Mouse (Mus musculus): ENCODE results near the gene Tsen34. TPM values are rescaled to one million over a fixed set of nuclear protein-coding genes. Genes with fewer than 3 reads are reported as not detected.
A peak's percentile ranks its signal among the peaks of the same experiment; 100 is the strongest.

Tsen34 gene
- polyA plus RNA-seq, 1 experiment from 2014 or later, result 275 TPM

DNA sequence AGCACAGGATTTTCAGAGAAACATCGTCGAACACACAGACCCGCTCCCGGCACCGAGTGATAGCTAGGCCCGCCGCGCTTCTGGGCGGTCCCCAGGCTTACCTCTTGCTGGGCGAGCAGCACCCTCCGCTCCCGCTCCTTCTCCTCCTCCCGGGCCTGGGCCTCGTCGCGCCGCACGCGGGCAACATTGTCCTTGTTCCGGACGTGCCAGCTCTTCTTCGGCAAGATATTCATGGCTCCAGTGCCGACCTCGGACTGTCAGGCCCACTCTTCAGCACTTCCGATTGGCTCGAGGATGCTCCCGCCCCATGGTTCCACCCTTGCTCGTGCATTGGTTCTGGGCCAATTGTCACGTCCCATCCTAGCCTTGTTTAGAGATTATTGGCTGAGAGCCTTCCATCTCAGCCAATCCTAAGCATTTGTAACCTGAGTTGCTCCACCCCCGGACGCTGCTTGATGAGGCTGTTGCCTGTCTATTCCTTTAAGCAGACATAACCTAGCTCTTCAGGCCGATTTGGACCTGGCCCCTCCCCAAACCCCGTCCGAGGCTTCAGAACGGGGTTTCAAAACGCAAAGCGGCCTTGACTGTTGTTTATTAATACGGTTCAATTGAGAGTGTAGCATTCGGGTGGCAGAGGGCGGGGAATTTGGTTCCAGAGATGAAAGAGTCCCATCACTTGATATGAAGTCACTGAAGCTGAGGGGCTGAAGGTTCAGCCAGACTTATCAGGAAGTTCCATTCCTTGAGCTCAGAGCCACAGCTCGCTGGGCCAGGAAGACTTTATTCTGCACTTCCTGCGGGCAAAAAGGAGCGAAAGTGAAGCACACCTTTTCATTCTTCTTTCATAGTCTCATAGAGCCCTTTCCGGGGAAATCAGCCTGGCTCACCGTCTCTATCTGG is 27.2 kb upstream of the Tsen34 start, which contains the start of gene Leng1:
Gene Leng1 (minus strand): TSS at position 626 of the 900 bp plus-strand sequence.
- WGBS, result 2% methylated on average over 45 of the region's 45 CpGs
- peak within 1 kb of the TSS; percentile 87 for H3K9ac ChIP-seq

DNA sequence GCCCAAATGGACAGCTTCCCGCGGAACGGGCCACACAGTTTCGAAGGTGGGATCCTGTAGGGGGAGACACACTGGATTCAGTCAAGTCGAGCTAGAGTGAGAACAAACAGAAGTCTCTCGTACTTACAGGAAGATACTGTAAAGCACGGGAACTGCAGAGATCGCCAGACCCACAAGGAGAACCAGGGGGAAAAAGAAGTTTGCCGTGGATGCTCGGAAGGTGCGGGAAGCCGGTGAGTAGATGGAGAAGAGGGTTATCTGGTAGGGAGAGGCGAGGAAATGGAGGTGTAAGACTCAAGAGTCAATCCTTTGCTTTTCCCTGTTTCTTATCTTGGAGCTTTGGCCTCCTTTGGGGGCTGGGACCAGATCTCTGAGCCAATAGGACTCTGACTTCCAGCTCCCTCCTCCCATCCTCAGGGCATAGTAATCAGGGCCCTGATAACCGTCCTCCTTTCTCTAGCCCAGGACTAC is 25.7 kb upstream of the Tsen34 start:
- Histone ChIP-seq H3K27ac (replicated peaks) (0 out of 2 replicates have a peak overlapping the region, but pooled peaks have one; percentile 28), H3K4me2 (replicated peaks) (0 out of 2 replicates have a peak overlapping the region, but pooled peaks have one; percentile 10), H3K9me3 (replicated peaks) (no peaks in the 10 kb centered on the region), H3K9ac (no peak overlapping the region), H3K27me3 (no peaks in the 10 kb centered on the region), H3K4me1 (peaks cover 30% of the 10 kb centered on the region), H3K4me3 (replicated peaks) (peak overlapping the region; percentile 16), H3K36me3 (peaks cover 19% of the 10 kb centered on the region)
- 22% methylated on average over 14 of the region's 14 CpGs for WGBS
- ATAC-seq (ENCODE audit: insufficient number of reproducible peaks, low FRiP score, low TSS enrichment, low read depth), result no peak

More for the DNA sequence above, 27.2 kb upstream of the Tsen34 start, which contains the start of gene Leng1:
- Histone ChIP-seq H3K36me3 (peaks cover 32% of the 10 kb centered on the region), H3K4me1 (peaks cover 30% of the 10 kb centered on the region), H3K4me2 (replicated peaks) (peak within 1 kb of the TSS; percentile 83), H3K9me3 (replicated peaks) (no peaks in the 10 kb centered on the region), H3K27ac (replicated peaks) (peak within 1 kb of the TSS; percentile 95), H3K4me3 (replicated peaks) (peak within 1 kb of the TSS; percentile 78), H3K27me3 (no peaks in the 10 kb centered on the region)
- peak; percentile 98 for ATAC-seq (ENCODE audit: insufficient number of reproducible peaks, low FRiP score, low TSS enrichment, low read depth)

DNA sequence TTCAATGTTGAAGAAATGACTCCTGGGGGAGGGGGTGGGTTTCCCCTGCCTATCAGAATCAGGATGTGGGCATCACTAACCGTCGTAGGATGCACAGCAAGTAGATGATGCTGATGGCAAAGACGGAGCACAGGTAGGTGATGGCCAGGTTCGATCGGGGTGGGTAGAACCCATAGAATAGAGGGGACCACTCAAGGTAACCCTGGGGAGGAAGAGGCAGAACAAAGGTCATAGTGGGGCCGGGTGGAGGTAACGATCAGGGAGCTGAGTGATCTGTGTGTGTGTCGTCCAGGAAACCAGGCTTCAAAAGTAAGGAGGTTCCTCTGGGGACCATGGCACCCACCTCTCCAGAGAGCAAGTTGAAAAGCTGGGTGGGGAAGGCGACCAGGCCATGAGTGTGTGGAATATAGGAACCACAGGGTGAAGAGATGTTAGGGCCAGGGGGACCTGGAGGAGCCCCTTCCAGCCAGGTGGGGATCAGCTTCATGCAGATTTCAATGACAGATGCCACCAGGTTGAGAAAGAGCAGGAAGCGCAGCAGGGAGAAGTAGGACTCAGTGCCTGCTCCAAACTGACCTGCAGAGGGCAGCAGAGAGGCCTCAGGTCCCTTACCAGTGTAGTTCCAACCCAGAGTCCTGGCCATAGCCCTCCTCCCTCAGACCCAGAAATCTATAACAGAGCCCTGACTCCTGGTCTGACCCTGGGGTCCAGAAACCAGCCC is 18.0 kb upstream of the Tsen34 start:
- Histone ChIP-seq H3K4me2 (replicated peaks) (no peak overlapping the region), H3K36me3 (peaks cover 5% of the 10 kb centered on the region; the same call in 1 of the 2 replicates), H3K4me1 (no peaks in the 10 kb centered on the region), H3K27ac (replicated peaks) (no peak overlapping the region), H3K9me3 (replicated peaks) (no peaks in the 10 kb centered on the region), H3K4me3 (replicated peaks) (no peak overlapping the region), H3K9ac (no peak overlapping the region), H3K27me3 (no peaks in the 10 kb centered on the region)
- WGBS, result 75% methylated on average over 10 of the region's 10 CpGs
- ATAC-seq (ENCODE audit: insufficient number of reproducible peaks, low FRiP score, low TSS enrichment, low read depth), result peak; percentile 48

DNA sequence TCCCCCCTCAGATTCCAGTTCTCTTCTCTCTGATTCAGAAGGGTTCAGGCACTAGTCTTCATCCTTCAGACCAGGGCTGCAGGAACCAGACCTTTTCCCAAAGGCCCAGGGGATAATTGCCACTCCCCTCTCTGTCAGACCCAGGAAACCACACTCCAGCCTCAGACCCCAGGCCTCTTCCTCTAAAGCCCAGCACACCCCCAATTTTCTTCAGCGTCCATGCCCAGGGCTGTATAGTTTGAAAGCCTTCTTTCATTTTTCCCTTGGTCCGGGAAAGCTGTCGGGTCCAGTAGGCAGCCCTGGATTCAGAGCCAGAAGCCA is 17.5 kb upstream of the Tsen34 start:
- H3K36me3 ChIP-seq, result peaks cover 7% of the 10 kb centered on the region; the same call in 1 of the 2 replicates
- H3K9ac ChIP-seq, result no peak overlapping the region
- WGBS, result 76% methylated on average over 3 of the region's 3 CpGs
- H3K4me2 ChIP-seq (replicated peaks), result no peak overlapping the region
- H3K27ac ChIP-seq (replicated peaks), result no peak overlapping the region
- no peaks in the 10 kb centered on the region for H3K4me1 ChIP-seq
- ATAC-seq (ENCODE audit: insufficient number of reproducible peaks, low FRiP score, low TSS enrichment, low read depth), result no peak
- no peaks in the 10 kb centered on the region for H3K9me3 ChIP-seq (replicated peaks)
- no peak overlapping the region for H3K4me3 ChIP-seq (replicated peaks)
- no peaks in the 10 kb centered on the region for H3K27me3 ChIP-seq

DNA sequence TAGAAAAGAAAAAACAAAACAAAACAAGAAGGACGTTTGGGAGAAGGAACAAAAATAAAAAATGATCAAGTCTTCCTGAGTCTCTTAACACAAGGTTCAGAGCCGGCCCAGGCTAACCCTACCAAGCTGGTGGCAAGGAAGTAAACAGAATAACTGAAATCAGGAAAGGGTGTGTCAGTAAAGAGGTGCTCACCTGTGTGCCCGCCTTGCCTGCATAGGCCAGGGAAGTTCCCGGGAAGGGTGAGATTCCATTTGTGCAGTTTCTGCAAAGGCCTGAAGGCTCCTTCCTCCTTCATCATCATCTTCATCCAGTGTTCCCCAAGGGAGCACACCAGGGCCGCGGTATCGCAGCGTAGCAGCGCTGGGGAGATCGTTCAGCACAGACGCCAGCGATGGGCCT is 16.3 kb upstream of the Tsen34 start:
- ATAC-seq (ENCODE audit: insufficient number of reproducible peaks, low FRiP score, low TSS enrichment, low read depth), result no peak
- Histone ChIP-seq H3K4me2 (replicated peaks) (no peak overlapping the region), H3K36me3 (peaks cover 11% of the 10 kb centered on the region; the same call in 1 of the 2 replicates), H3K4me1 (no peaks in the 10 kb centered on the region), H3K9ac (no peak overlapping the region), H3K9me3 (replicated peaks) (no peaks in the 10 kb centered on the region), H3K27ac (replicated peaks) (no peak overlapping the region), H3K4me3 (replicated peaks) (no peak overlapping the region), H3K27me3 (no peaks in the 10 kb centered on the region)
- WGBS, result 86% methylated on average over 12 of the region's 12 CpGs

DNA sequence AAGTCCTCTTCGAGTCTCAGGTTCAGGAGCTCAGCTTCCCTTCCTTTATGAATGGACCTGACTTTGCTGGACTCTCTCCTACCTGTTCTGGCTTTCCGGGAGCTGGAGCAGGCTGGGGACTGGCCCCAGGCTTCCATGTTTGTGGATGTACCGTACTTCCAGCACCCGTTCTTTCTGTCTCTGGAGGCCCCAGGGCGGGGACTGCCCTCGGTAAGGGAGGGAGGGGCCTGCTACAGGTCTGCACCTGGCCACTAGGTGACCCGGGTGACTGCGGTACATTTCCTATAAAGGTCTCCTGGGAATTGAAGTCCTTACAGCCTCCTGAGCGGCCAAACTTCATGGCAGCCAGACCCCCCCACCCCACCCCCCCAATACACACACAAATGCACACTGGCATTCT is 15.3 kb upstream of the Tsen34 start, which contains the start of gene Tmc4:
Gene Tmc4 (minus strand): TSS at position 212 of the 400 bp plus-strand sequence.
- Histone ChIP-seq H3K9me3 (replicated peaks) (no peaks in the 10 kb centered on the region), H3K4me2 (replicated peaks) (no peak within 1 kb of the TSS), H3K36me3 (peaks cover 15% of the 10 kb centered on the region; the same call in 1 of the 2 replicates), H3K9ac (no peak within 1 kb of the TSS), H3K4me3 (replicated peaks) (no peak within 1 kb of the TSS), H3K27me3 (no peaks in the 10 kb centered on the region), H3K4me1 (no peaks in the 10 kb centered on the region), H3K27ac (replicated peaks) (no peak within 1 kb of the TSS)
- ATAC-seq (ENCODE audit: insufficient number of reproducible peaks, low FRiP score, low TSS enrichment, low read depth), result no peak
- 43% methylated on average over 9 of the region's 9 CpGs for whole genome bisulfite sequencing

DNA sequence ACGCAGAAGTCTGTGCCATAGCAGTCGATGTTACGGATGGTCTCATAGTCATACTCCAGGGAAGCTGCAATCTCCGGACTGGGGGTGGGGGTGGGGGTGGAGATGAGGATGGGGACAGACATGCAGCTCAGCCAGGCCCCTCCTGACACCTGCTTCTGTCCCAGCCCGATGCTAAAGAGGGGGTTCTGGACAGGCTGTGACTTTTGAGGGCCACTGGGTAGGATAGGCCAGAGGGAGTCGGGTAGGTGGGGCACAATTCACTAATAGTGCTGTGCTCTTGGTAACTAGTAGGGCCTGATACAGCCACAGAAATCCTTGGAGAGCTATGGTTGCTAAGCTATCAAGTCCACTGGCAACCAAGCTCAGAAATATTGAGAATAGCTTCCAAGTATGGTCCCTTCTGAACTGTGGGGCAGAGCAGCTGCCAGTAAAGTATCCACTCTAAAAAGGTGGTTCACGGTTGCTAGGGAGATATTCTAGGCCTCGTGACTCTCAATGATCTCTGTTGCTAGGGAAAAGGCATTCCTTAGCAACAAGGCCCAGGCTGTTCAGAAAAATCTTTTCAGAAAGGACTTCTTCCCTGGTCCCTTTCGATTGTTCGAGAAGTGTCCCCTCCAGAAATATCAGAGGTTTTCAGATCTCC is 8.6 kb upstream of the Tsen34 start:
- no peak for ATAC-seq (ENCODE audit: insufficient number of reproducible peaks, low FRiP score, low TSS enrichment, low read depth)
- peaks cover 57% of the 10 kb centered on the region for H3K36me3 ChIP-seq
- H3K4me1 ChIP-seq, result no peaks in the 10 kb centered on the region
- 89% methylated on average over 10 of the region's 10 CpGs for WGBS
- H3K27me3 ChIP-seq, result no peaks in the 10 kb centered on the region
- no peak overlapping the region for H3K4me3 ChIP-seq (replicated peaks)
- H3K9me3 ChIP-seq (replicated peaks), result no peaks in the 10 kb centered on the region
- H3K4me2 ChIP-seq (replicated peaks), result no peak overlapping the region
- H3K9ac ChIP-seq, result no peak overlapping the region
- no peak overlapping the region for H3K27ac ChIP-seq (replicated peaks)

DNA sequence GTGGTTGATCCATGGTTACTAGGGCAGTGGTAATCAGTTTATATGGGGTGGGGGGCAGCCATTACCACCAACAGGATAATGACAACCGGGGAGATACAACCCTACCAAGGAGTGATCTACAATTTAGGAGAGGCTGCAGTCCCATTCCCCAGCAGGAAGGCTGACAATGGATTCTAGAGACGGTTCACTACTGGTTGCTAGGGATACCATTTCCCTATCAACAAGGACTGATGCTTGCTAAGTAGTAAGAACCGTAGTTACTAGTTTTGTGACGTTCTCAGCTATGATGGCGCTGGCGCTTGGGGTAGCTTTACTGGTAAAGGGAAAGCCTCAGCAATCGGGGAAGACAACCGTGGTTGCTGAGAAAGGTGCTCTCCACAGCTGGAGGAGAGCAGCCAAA is 8.0 kb upstream of the Tsen34 start:
- H3K27ac ChIP-seq (replicated peaks), result no peak overlapping the region
- H3K9me3 ChIP-seq (replicated peaks), result no peaks in the 10 kb centered on the region
- no peak overlapping the region for H3K9ac ChIP-seq
- H3K36me3 ChIP-seq, result peaks cover 60% of the 10 kb centered on the region
- ATAC-seq (ENCODE audit: insufficient number of reproducible peaks, low FRiP score, low TSS enrichment, low read depth), result no peak
- H3K4me1 ChIP-seq, result no peaks in the 10 kb centered on the region
- no peaks in the 10 kb centered on the region for H3K27me3 ChIP-seq
- no peak overlapping the region for H3K4me2 ChIP-seq (replicated peaks)
- 90% methylated on average over 8 of the region's 8 CpGs for WGBS
- no peak overlapping the region for H3K4me3 ChIP-seq (replicated peaks)

DNA sequence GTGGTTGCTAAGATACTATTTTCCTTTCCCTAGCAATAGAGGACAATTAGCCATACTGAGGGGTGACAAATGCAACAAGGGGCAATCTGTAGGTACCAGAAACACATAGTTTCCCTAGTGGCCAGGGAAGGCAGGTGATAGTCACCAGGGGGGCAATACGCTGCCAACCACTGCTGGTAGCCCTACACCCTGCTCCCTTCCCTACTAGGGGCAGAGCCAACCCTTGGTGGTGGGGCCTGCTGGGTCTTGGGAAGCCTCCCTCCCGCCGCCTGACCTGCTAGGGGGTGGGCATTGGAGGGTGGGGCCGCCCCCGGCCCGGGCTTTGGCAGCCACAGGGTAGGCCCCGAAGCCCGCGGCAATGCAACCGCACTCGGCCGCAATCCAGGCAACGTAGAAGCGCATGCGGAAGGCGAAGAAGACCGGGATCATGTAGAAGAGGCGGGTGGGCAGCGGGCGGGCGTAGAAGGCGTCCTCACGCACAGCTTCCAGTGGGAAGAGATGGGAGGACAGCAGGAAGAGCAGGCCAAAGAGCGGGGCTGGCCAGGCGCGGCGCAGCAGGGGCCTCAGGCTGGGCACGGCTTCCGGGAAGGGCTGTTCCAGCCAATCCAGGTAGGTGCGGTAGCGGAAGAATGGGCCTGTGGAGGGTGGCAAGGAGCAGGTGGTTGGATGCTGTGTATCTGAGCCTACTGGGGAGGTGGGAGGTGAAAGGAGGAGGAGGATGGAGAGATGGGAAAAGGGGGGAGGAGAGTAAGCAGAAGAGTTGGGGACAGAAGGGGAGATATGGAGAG is 7.1 kb upstream of the Tsen34 start:
- no peak overlapping the region for H3K4me3 ChIP-seq (replicated peaks)
- H3K27ac ChIP-seq (replicated peaks), result no peak overlapping the region
- 79% methylated on average over 31 of the region's 31 CpGs for WGBS
- no peaks in the 10 kb centered on the region for H3K4me1 ChIP-seq
- no peaks in the 10 kb centered on the region for H3K27me3 ChIP-seq
- no peak for ATAC-seq (ENCODE audit: insufficient number of reproducible peaks, low FRiP score, low TSS enrichment, low read depth)
- no peak overlapping the region for H3K9ac ChIP-seq
- H3K4me2 ChIP-seq (replicated peaks), result no peak overlapping the region
- H3K36me3 ChIP-seq, result peaks cover 64% of the 10 kb centered on the region
- no peaks in the 10 kb centered on the region for H3K9me3 ChIP-seq (replicated peaks)

DNA sequence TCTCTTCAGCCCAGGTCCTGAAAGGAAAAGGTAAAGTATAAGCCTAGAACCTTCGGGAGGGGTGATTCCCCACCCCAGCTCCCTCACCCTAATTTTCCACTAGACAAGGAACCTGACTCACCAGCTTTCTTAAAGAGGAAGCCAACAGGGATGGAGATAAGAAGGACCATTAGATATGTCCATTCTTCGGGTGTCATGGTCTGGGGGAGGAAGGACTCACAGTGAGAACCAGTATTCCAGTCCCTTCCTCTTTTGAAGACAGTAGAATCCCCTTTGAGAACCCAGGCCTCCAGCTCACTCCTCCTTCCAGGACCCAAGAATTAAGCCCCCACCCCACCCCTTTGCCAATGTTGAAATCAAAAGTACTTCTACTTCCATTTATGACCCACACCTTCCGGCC is 744 bp upstream of the Tsen34 start:
- Histone ChIP-seq H3K4me1 (peaks cover 16% of the 10 kb centered on the region), H3K4me2 (replicated peaks) (peak overlapping the region; percentile 87), H3K9ac (peak overlapping the region; percentile 88), H3K9me3 (replicated peaks) (no peaks in the 10 kb centered on the region), H3K27ac (replicated peaks) (peak overlapping the region; percentile 97), H3K4me3 (replicated peaks) (peak overlapping the region; percentile 72), H3K36me3 (peaks cover 27% of the 10 kb centered on the region), H3K27me3 (no peaks in the 10 kb centered on the region)
- 29% methylated on average over 3 of the region's 3 CpGs for WGBS
- ATAC-seq (ENCODE audit: insufficient number of reproducible peaks, low FRiP score, low TSS enrichment, low read depth), result no peak

Measured in embryonic facial prominence, embryonic 15.5 days (tissue).